Mouse (Mus musculus) kidney, embryonic 16.5 days (tissue): ENCODE results near the gene Olfr854. TPM values are rescaled to one million over a fixed set of nuclear protein-coding genes. Genes with fewer than 3 reads are reported as not detected.

Experiments
- ATAC-seq: fragments of 200-750 bp; cut with Nextera tagmentation; 2 replicates; pipeline ENCODE4 v1.8.0; 2017; ENCODE audit warnings: moderate TSS enrichment; ENCODE audit not compliant: low FRiP score, low TSS enrichment
- H3K27ac ChIP-seq: fragments of 300-500 bp; sonication (generic); 2 replicates; pipeline ENCODE4 v1.5.1; 2014; ENCODE audit warnings: low read length
- H3K27me3 ChIP-seq: fragments of 300-500 bp; sonication (generic); 2 replicates; pipeline ENCODE4 v1.6.1; 2014; ENCODE audit warnings: low read length, control low read depth, mixed read lengths; ENCODE audit not compliant: insufficient read depth
- H3K36me3 ChIP-seq: fragments of 300-500 bp; sonication (generic); 2 replicates; pipeline ENCODE4 v1.6.1; 2014; ENCODE audit warnings: low read length, control low read depth, mixed read lengths; ENCODE audit not compliant: insufficient read depth
- H3K4me1 ChIP-seq: fragments of 300-500 bp; sonication (generic); 2 replicates; pipeline ENCODE4 v1.6.1; 2014; ENCODE audit warnings: low read length, control low read depth, mixed read lengths; ENCODE audit not compliant: insufficient read depth
- H3K4me2 ChIP-seq: fragments of 300-500 bp; sonication (generic); replicated peaks from 2 replicates; pipeline ENCODE4 v1.6.1; 2014; ENCODE audit warnings: low read depth, low read length
- H3K4me3 ChIP-seq: fragments of 300-500 bp; sonication (generic); 2 replicates; pipeline ENCODE4 v1.5.1; 2014; ENCODE audit warnings: mild to moderate bottlenecking, low read length
- H3K9ac ChIP-seq: fragments of 300-500 bp; sonication (generic); replicated peaks from 2 replicates; pipeline ENCODE4 v1.6.1; 2014; ENCODE audit warnings: low read length
- H3K9me3 ChIP-seq: fragments of 300-500 bp; sonication (generic); 2 replicates; pipeline ENCODE4 v1.6.1; 2016; ENCODE audit warnings: low read length, control low read depth
- WGBS: fragments of 180-500 bp; shearing (Covaris S2); extraction: QIAGEN DNeasy Blood & Tissue Kit; methylation state at CpG from one replicate; pipeline ENCODE4 v1.1.7; 2014; 5-methylcytosine and 5-hydroxymethylcytosine counted together
- polyA plus RNA-seq: library from polyadenylated mRNA; unstranded; fragments of >200 nt; fragmentation: Nextera tagmentation; extraction: Ambion mirVana; gene quantifications from 2 replicates; pipeline ENCODE4 v1.2.1, GENCODE M21; 2015

The Olfr854 gene
- not detected in 2 replicates for polyA plus RNA-seq

GRCm38 (mm10) chr9:19567282-19567681 is at the start of gene Olfr854:
Olfr854 (minus strand) TSS chr9:19567382.
- no peak within 1 kb of the TSS for H3K4me2 ChIP-seq
- H3K36me3 ChIP-seq, result no peaks in the 10 kb centered on the region
- H3K27ac ChIP-seq, result no peak within 1 kb of the TSS
- ATAC-seq, result no peak
- 70% methylated on average over 1 of the region's 1 CpGs for WGBS
- H3K9ac ChIP-seq, result no peak within 1 kb of the TSS
- no peak within 1 kb of the TSS for H3K4me3 ChIP-seq
- H3K4me1 ChIP-seq, result no peaks in the 10 kb centered on the region
- no peaks in the 10 kb centered on the region for H3K27me3 ChIP-seq
- no peaks in the 10 kb centered on the region for H3K9me3 ChIP-seq

- no peak for ATAC-seq
- Histone ChIP-seq H3K9me3 (no peaks in the 10 kb centered on the region), H3K27ac (no peak within 1 kb of the TSS), H3K4me1 (no peaks in the 10 kb centered on the region), H3K36me3 (no peaks in the 10 kb centered on the region), H3K4me3 (no peak within 1 kb of the TSS), H3K4me2 (no peak within 1 kb of the TSS), H3K9ac (no peak within 1 kb of the TSS), H3K27me3 (no peaks in the 10 kb centered on the region)
These were observed 15.1 kb upstream of the Olfr854 start, which contains the start of gene Olfr855 for GRCm38 (mm10) chr9:19582317-19582716. Olfr855 (plus strand) TSS chr9:19582617.

- no peak for ATAC-seq
- no peaks in the 10 kb centered on the region for H3K4me1 ChIP-seq
- H3K36me3 ChIP-seq, result no peaks in the 10 kb centered on the region
- no peaks in the 10 kb centered on the region for H3K27me3 ChIP-seq
- H3K9me3 ChIP-seq, result 0 out of 2 replicates have a peak, but pooled peaks cover 3% of the 10 kb centered on the region
- no peak within 1 kb of the TSS for H3K4me3 ChIP-seq
- no peak within 1 kb of the TSS for H3K27ac ChIP-seq
- no peak within 1 kb of the TSS for H3K9ac ChIP-seq
- WGBS, result 76% methylated on average over 1 of the region's 1 CpGs
- H3K4me2 ChIP-seq, result no peak within 1 kb of the TSS
These were observed 26.2 kb downstream of the Olfr854 start, which contains the start of gene Olfr853 for GRCm38 (mm10) chr9:19540976-19541375. Olfr853 (minus strand) TSS chr9:19541076.

Other genes starting within 250 kb of the Olfr854 start
- not detected in 2 replicates for gene Olfr845, start 230.9 kb downstream of the Olfr854 start, polyA plus RNA-seq
- gene Olfr846, start 203.4 kb downstream of the Olfr854 start, polyA plus RNA-seq, result not detected in 2 replicates
- not detected in 2 replicates for gene Olfr847, start 188.7 kb downstream of the Olfr854 start, polyA plus RNA-seq
- not detected in 2 replicates for gene Olfr849, start 127.1 kb downstream of the Olfr854 start, polyA plus RNA-seq
- gene Olfr850, start 89.1 kb downstream of the Olfr854 start, polyA plus RNA-seq, result not detected in 2 replicates
- not detected in 2 replicates for gene Olfr851, start 74.1 kb downstream of the Olfr854 start, polyA plus RNA-seq
- gene Olfr853, start 26.3 kb downstream of the Olfr854 start, polyA plus RNA-seq, result not detected in 2 replicates
- not detected in 2 replicates for gene Olfr855, start 15.2 kb upstream of the Olfr854 start, polyA plus RNA-seq
- gene Zfp317, start 54.7 kb upstream of the Olfr854 start, polyA plus RNA-seq, result 34.5 and 36.1 TPM in 2 replicates
- gene Olfr857, start 142.1 kb upstream of the Olfr854 start, polyA plus RNA-seq, result not detected in 2 replicates
- not detected in 2 replicates for gene Olfr58, start 212.9 kb upstream of the Olfr854 start, polyA plus RNA-seq
- not detected in 2 replicates for gene Olfr859, start 237.5 kb upstream of the Olfr854 start, polyA plus RNA-seq